Mouse (Mus musculus) stomach, postnatal 0 days (tissue): ENCODE data around the gene Ryr1. TPM values are rescaled to one million over a fixed set of nuclear protein-coding genes. Genes with fewer than 3 reads are reported as not detected.

Experiments used
- ATAC-seq: fragments of 200-750 bp; cut with Nextera tagmentation; 2 replicates; pipeline ENCODE4 v1.8.0; 2017; ENCODE audit not compliant: low FRiP score, low TSS enrichment
- DNase-seq: peaks from one replicate; pipeline ENCODE4 v3.0.0-alpha.2; 2016; ENCODE audit warnings: low spot score
- H3K27ac ChIP-seq: fragments of 300-500 bp; sonication (generic); replicated peaks from 2 replicates; pipeline ENCODE4 v1.5.1; 2014; ENCODE audit warnings: mild to moderate bottlenecking, control low read depth
- H3K27me3 ChIP-seq: fragments of 300-500 bp; sonication (generic); 2 replicates; pipeline ENCODE4 v1.6.1; 2014; ENCODE audit warnings: low read length; ENCODE audit not compliant: control insufficient read depth, insufficient read depth
- H3K36me3 ChIP-seq: fragments of 300-500 bp; sonication (generic); 2 replicates; pipeline ENCODE4 v1.6.1; 2014; ENCODE audit warnings: low read length, mixed read lengths; ENCODE audit not compliant: control insufficient read depth, insufficient read depth
- H3K4me1 ChIP-seq: fragments of 300-500 bp; sonication (generic); replicated peaks from 2 replicates; pipeline ENCODE4 v1.6.1; 2014; ENCODE audit warnings: antibody characterized with exemption; ENCODE audit not compliant: control insufficient read depth, insufficient read depth
- H3K4me2 ChIP-seq: fragments of 300-500 bp; sonication (generic); replicated peaks from 2 replicates; pipeline ENCODE4 v1.6.1; 2014; ENCODE audit warnings: low read depth, mild to moderate bottlenecking, control low read depth, moderate library complexity
- H3K4me3 ChIP-seq: fragments of 300-500 bp; sonication (generic); 2 replicates; pipeline ENCODE4 v1.5.1; 2014; ENCODE audit warnings: low read depth, low read length, control low read depth
- H3K9ac ChIP-seq: fragments of 300-500 bp; sonication (generic); 2 replicates; pipeline ENCODE4 v1.6.1; 2014; ENCODE audit warnings: mild to moderate bottlenecking, low read length, control low read depth, mixed read lengths
- H3K9me3 ChIP-seq: fragments of 300-500 bp; sonication (generic); 2 replicates; pipeline ENCODE4 v1.6.1; 2016; ENCODE audit warnings: low read length; ENCODE audit not compliant: control insufficient read depth
- CTCF ChIP-seq: IDR thresholded peaks from 2 replicates; pipeline ENCODE4 v1.5.1; 2016; ENCODE audit warnings: antibody characterized with exemption, low read depth, mild to moderate bottlenecking, moderate library complexity
- EP300 ChIP-seq: optimal IDR thresholded peaks from 2 replicates; pipeline ENCODE3; 2016; ENCODE audit warnings: antibody characterized with exemption
- WGBS: fragments of 180-500 bp; shearing (Covaris S2); extraction: QIAGEN DNeasy Blood & Tissue Kit; methylation state at CpG from one replicate; pipeline ENCODE4 v1.1.7; 2014; 5-methylcytosine and 5-hydroxymethylcytosine counted together
- polyA plus RNA-seq: library from polyadenylated mRNA; unstranded; fragments of >200 nt; fragmentation: Nextera tagmentation; extraction: Ambion mirVana; gene quantifications from 2 replicates; pipeline ENCODE4 v1.2.1, GENCODE M21; 2015

Ryr1 gene
- polyA plus RNA-seq, 1 experiment from 2014 or later, result 0.11 TPM

DNA sequence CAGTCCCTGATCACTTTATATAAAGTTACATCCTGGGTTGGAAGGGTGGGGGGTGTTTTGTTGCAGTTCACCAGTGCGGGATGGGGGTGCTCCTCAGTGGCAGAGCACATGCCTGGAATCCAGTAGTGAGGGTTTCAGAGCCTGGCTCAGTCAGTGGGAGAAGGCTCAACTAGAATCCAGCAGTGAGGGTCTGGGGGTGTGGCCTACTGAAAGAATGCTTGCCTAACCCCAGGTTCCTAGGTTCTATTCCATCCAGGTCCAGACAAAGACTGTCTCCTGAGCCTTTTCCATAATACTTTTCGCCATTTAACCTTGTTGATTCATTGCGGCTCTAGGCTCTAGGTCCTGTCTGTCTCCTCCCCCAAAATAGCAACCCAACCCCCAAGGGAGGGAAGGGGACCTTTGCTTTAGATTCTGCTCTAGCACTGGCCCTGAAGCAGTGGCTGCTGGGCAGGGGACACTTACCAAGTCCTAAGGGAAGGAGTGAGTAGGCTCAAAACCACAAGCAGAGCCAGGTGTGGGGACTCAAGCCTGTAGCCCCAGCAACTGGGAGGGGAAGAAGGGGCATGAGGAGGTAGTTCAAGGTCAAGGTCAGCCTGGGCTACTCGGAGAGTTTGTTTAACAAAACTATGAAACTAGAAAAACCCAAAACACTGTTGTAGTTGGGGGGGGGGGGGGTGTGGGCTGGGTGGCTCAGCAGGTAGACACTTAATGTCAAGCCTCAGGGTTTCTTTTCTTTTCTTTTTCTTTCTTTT lies 158.1 kb downstream of the Ryr1 start:
- no peak overlapping the region for H3K4me2 ChIP-seq
- no peak overlapping the region for H3K4me3 ChIP-seq
- H3K9me3 ChIP-seq, result no peaks in the 10 kb centered on the region
- H3K27ac ChIP-seq, result no peak overlapping the region
- ATAC-seq (no peak), DNase-seq (no peak)
- WGBS, result 63% methylated on average over 4 of the region's 4 CpGs
- 0 out of 2 replicates have a peak, but pooled peaks cover 3% of the 10 kb centered on the region for H3K4me1 ChIP-seq
- no peaks in the 10 kb centered on the region for H3K27me3 ChIP-seq
- no peak for TF ChIP-seq EP300
- no peak for TF ChIP-seq CTCF
- no peak overlapping the region for H3K9ac ChIP-seq
- H3K36me3 ChIP-seq, result no peaks in the 10 kb centered on the region

DNA sequence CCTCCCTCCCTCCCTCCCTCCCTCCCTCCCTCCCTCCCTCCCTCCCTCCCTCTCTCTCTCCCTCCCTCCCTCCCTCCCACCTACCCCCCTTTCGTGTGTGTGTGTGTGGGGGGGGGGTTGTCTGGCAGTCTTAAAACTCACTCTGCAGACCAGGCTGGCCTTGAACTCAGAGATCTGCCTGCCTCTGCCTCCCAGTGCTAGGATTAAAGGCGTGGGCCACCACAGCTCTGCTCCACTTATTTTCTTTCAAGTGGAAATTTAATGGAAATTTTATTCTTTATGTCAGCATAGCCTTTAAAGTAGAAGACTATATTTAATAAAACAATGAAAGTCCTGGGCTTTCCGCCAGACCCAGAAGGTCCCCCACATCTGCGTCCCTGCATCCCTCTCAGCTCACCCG lies 158.8 kb downstream of the Ryr1 start:
- Histone ChIP-seq H3K9me3 (no peaks in the 10 kb centered on the region), H3K36me3 (no peaks in the 10 kb centered on the region), H3K4me3 (no peak overlapping the region), H3K27me3 (no peaks in the 10 kb centered on the region), H3K27ac (no peak overlapping the region), H3K4me2 (no peak overlapping the region), H3K4me1 (no peaks in the 10 kb centered on the region), H3K9ac (no peak overlapping the region)
- WGBS, result 66% methylated on average over 4 of the region's 5 CpGs
- no peak for TF ChIP-seq EP300
- TF ChIP-seq CTCF, result no peak
- ATAC-seq, result no peak
- no peak for DNase-seq

DNA sequence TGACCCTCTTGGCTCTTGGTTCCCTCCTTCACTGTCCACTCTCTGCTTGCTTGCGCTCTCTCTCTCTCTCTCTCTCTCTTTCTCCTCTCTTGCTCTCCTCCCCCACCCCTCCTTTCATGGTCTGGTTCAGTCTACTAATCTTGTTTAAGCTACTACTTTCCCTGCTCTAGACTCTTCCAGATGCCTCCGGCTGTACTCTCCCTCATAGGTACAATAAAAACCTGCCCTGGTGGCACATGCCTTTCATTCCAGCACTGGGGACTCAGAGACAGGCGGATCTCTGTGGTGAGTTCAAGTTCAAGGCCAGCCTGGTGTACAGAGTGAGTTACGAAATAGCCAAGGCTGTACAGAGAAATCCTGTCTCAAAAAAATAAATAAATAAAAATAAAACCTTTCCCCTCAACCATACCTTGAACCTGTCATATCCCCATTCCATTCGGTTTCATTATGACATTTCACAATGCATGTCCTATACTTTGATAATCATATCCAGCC lies 159.6 kb downstream of the Ryr1 start:
- no peak overlapping the region for H3K27ac ChIP-seq
- no peaks in the 10 kb centered on the region for H3K9me3 ChIP-seq
- no peak overlapping the region for H3K4me3 ChIP-seq
- WGBS, result 81% methylated on average over 5 of the region's 5 CpGs
- ATAC-seq, result no peak
- H3K4me1 ChIP-seq, result no peaks in the 10 kb centered on the region
- H3K36me3 ChIP-seq, result no peaks in the 10 kb centered on the region
- TF ChIP-seq EP300 (no peak), CTCF (no peak)
- no peaks in the 10 kb centered on the region for H3K27me3 ChIP-seq
- no peak overlapping the region for H3K4me2 ChIP-seq
- no peak overlapping the region for H3K9ac ChIP-seq
- no peak for DNase-seq

DNA sequence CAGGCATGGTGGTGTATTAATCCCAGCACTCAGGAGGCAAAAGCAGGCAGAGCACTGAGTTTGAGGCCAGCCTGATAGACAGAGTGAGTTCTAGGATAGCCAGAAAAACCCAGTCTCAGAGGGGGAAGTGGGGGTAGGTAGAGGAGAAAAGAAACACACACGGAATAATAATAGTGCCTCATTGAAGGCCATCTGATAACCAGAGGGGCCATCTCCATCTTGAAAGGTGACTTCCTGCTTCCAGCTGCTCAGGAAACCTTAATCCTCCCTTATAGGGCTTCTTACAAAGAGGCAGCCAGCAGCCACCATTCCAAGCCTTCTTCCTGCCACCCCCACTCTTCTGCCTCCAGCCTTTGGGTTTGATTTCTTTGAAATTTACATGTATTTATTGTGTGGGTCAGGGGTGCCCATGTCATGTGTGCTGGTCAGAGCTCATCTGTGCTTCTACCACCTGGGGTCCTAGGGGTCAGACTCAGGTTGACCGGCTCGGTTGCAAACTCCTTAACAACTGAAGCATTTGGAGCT lies 161.5 kb downstream of the Ryr1 start:
- TF ChIP-seq CTCF (no peak), EP300 (no peak)
- WGBS, result 84% methylated on average over 3 of the region's 3 CpGs
- H3K4me1 ChIP-seq, result peaks cover 5% of the 10 kb centered on the region
- H3K27me3 ChIP-seq, result no peaks in the 10 kb centered on the region
- H3K27ac ChIP-seq, result peak overlapping the region; percentile 14; the same call in 1 of the 2 replicates
- H3K4me2 ChIP-seq, result no peak overlapping the region
- no peaks in the 10 kb centered on the region for H3K36me3 ChIP-seq
- ATAC-seq (no peak), DNase-seq (no peak)
- H3K9ac ChIP-seq, result no peak overlapping the region
- H3K9me3 ChIP-seq, result no peaks in the 10 kb centered on the region
- H3K4me3 ChIP-seq, result no peak overlapping the region

DNA sequence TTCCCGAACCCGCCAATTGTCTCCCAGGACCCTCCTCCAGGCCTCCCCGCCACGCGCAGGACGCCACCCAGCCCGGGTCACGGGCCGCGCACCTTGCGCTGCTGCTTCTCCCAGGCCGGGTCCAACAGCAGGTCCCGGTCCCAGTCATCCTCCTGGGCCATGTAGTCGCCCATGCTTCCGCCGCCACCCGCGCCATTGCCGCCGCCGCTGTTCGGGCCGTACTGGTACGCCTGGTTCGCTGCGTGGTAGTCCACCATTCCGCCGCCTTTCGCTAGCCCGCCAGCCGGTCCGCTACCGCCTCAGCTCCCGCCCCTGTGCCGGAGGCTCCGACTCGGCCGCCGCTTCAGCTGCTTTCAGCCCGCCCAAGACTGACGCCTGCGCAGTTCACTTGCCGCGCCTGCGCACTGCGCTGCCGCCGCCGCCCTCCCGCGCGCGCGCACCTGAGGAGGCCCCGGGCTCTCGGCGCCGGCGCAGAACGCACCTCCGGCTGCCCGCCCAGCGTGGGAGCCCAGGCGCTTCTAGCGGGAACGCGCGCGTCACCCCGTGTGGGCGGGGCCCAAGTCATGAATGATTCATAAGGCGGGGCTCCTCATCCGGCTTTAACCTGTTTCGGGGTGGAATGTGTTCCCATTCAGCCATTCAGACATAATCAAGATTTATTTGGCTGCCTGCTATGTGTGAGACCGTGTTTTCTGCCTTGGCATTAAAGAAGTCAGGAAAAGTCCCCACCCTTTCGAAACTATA lies 162.9 kb downstream of the Ryr1 start, which contains the start of gene Actn4:
Gene Actn4 (minus strand): TSS at position 414 of the 744 bp plus-strand sequence.
- under 1% methylated on average over 76 of the region's 76 CpGs for WGBS
- DNase-seq, result peak; percentile 99
- TF ChIP-seq CTCF (no peak), EP300 (peak; percentile 49)

More for the DNA sequence above, 162.9 kb downstream of the Ryr1 start, which contains the start of gene Actn4:
- no peaks in the 10 kb centered on the region for H3K27me3 ChIP-seq
- no peaks in the 10 kb centered on the region for H3K9me3 ChIP-seq
- peak; percentile 90 for ATAC-seq
- H3K36me3 ChIP-seq, result no peaks in the 10 kb centered on the region
- H3K4me1 ChIP-seq, result peaks cover 14% of the 10 kb centered on the region
- H3K9ac ChIP-seq, result peak within 1 kb of the TSS; percentile 98
- peak within 1 kb of the TSS; percentile 100 for H3K4me3 ChIP-seq
- peak within 1 kb of the TSS; percentile 86 for H3K4me2 ChIP-seq
- H3K27ac ChIP-seq, result peak within 1 kb of the TSS; percentile 94
